Mouse (Mus musculus): ENCODE results near the gene Ddx58.

Gene Ddx58

GRCm38 (mm10) chr4:40233062-40233664, 6.5 kb downstream of the Ddx58 start:
- no peak for DNase-seq (ENCODE audit: low spot score)

GRCm38 (mm10) chr4:40229723-40230122, 9.9 kb downstream of the Ddx58 start:
- DNase-seq (ENCODE audit: low spot score): no peak

GRCm38 (mm10) chr4:40227886-40228285, 11.7 kb downstream of the Ddx58 start:
- DNase-seq (ENCODE audit: low spot score): no peak

- no peak for DNase-seq (ENCODE audit: low spot score)
Observed at GRCm38 (mm10) chr4:40227131-40227530, 12.5 kb downstream of the Ddx58 start.

- no peak for DNase-seq (ENCODE audit: low spot score)
Observed at GRCm38 (mm10) chr4:40226095-40226494, 13.5 kb downstream of the Ddx58 start.

- DNase-seq (ENCODE audit: low spot score): no peak
Observed at GRCm38 (mm10) chr4:40221876-40222585, 17.6 kb downstream of the Ddx58 start.

- no peak for DNase-seq (ENCODE audit: low spot score)
Observed at GRCm38 (mm10) chr4:40221004-40221760, 18.4 kb downstream of the Ddx58 start.

- no peak for DNase-seq (ENCODE audit: low spot score)
Observed at GRCm38 (mm10) chr4:40220437-40220836, 19.2 kb downstream of the Ddx58 start.

GRCm38 (mm10) chr4:40218382-40218781, 21.2 kb downstream of the Ddx58 start:
- DNase-seq (ENCODE audit: low spot score): no peak

- DNase-seq (ENCODE audit: low spot score): no peak
Observed at GRCm38 (mm10) chr4:40217910-40218309, 21.7 kb downstream of the Ddx58 start.

GRCm38 (mm10) chr4:40212177-40212576, 27.5 kb downstream of the Ddx58 start:
- DNase-seq (ENCODE audit: low spot score): no peak

GRCm38 (mm10) chr4:40207701-40208100, 31.9 kb downstream of the Ddx58 start:
- DNase-seq (ENCODE audit: low spot score): no peak

GRCm38 (mm10) chr4:40205231-40205903, 34.3 kb downstream of the Ddx58 start:
- DNase-seq (ENCODE audit: low spot score): no peak

GRCm38 (mm10) chr4:40204374-40204773, 35.3 kb downstream of the Ddx58 start:
- no peak for DNase-seq (ENCODE audit: low spot score)

GRCm38 (mm10) chr4:40202205-40202604, 37.4 kb downstream of the Ddx58 start:
- DNase-seq (ENCODE audit: low spot score): no peak

- DNase-seq (ENCODE audit: low spot score): no peak
Observed at GRCm38 (mm10) chr4:40195336-40195735, 44.3 kb downstream of the Ddx58 start.

GRCm38 (mm10) chr4:40193461-40193860, 46.2 kb downstream of the Ddx58 start:
- no peak for DNase-seq (ENCODE audit: low spot score)

GRCm38 (mm10) chr4:40192246-40192645, 47.4 kb downstream of the Ddx58 start:
- no peak for DNase-seq (ENCODE audit: low spot score)

- no peak for DNase-seq (ENCODE audit: low spot score)
Observed at GRCm38 (mm10) chr4:40187956-40188355, 51.7 kb downstream of the Ddx58 start.

- DNase-seq (ENCODE audit: low spot score): no peak
Observed at GRCm38 (mm10) chr4:40184470-40184869, 55.2 kb downstream of the Ddx58 start.

- DNase-seq (ENCODE audit: low spot score): no peak
Observed at GRCm38 (mm10) chr4:40183781-40184180, 55.8 kb downstream of the Ddx58 start.

- DNase-seq (ENCODE audit: low spot score): peak; percentile 50
Observed at GRCm38 (mm10) chr4:40182651-40183320, 56.8 kb downstream of the Ddx58 start.
